Mouse (Mus musculus) erythroblast, embryonic 14.5 days (primary cell): ENCODE data around the gene Akap8.

ENCODE experiments used
- GATA1 ChIP-seq: IDR thresholded peaks from 2 replicates; pipeline ENCODE4 v1.6.1; 2012; ENCODE audit warnings: low read length, inconsistent platforms, mixed read lengths
- TAL1 ChIP-seq: IDR thresholded peaks from 3 replicates; pipeline ENCODE4 v1.6.1; 2012; ENCODE audit warnings: low read length, inconsistent platforms, mixed read lengths

GRCm38 (mm10) chr17:32263672-32264071 lies 57.4 kb downstream of the Akap8 start:
- TF ChIP-seq GATA1 (no peak), TAL1 (no peak)
